Mouse (Mus musculus) E14TG2a.4 (cell line): ENCODE data around the gene Stn1.

ENCODE experiments used
- H3K27me3 ChIP-seq: 2 replicates; pipeline ENCODE4 v1.6.1; 2014; ENCODE audit warnings: low read length, control low read depth; ENCODE audit not compliant: insufficient read depth
- H3K36me3 ChIP-seq: 2 replicates; pipeline ENCODE4 v1.6.1; 2014; ENCODE audit warnings: low read length, control low read depth; ENCODE audit not compliant: insufficient read depth
- H3K4me1 ChIP-seq: replicated peaks from 2 replicates; pipeline ENCODE4 v1.6.1; 2014; ENCODE audit warnings: low read depth, low read length, control low read depth
- H3K4me3 ChIP-seq: replicated peaks from 2 replicates; pipeline ENCODE4 v1.5.1; 2014; ENCODE audit warnings: mild to moderate bottlenecking, low read length
- H3K9me3 ChIP-seq: 2 replicates; pipeline ENCODE4 v1.6.1; 2014; ENCODE audit warnings: low read length, control low read depth
- CTCF ChIP-seq: conservative IDR thresholded peaks from 2 replicates; pipeline ENCODE4 v1.5.1; 2014; ENCODE audit warnings: low read length
- NANOG ChIP-seq: IDR thresholded peaks from 2 replicates; pipeline ENCODE4 v1.6.1; 2014; ENCODE audit warnings: borderline replicate concordance, low read length, mixed read lengths
- POU5F1 ChIP-seq: IDR thresholded peaks from 2 replicates; pipeline ENCODE4 v1.6.1; 2014; ENCODE audit warnings: low read length, borderline replicate concordance

Stn1 gene

GRCm38 (mm10) chr19:47517570-47517969 is 19.7 kb downstream of the Stn1 start:
- no peak for TF ChIP-seq POU5F1
- TF ChIP-seq NANOG = no peak
- no peak for TF ChIP-seq CTCF
- peaks cover 46% of the 10 kb centered on the region for H3K4me1 ChIP-seq
- H3K27me3 ChIP-seq = no peaks in the 10 kb centered on the region
- peaks cover 64% of the 10 kb centered on the region for H3K36me3 ChIP-seq
- H3K9me3 ChIP-seq = no peaks in the 10 kb centered on the region
- no peak overlapping the region for H3K4me3 ChIP-seq

- H3K4me1 ChIP-seq = peaks cover 53% of the 10 kb centered on the region
- H3K9me3 ChIP-seq = no peaks in the 10 kb centered on the region
- H3K4me3 ChIP-seq = no peak overlapping the region
- no peaks in the 10 kb centered on the region for H3K27me3 ChIP-seq
- TF ChIP-seq CTCF = no peak
- TF ChIP-seq NANOG = no peak
- no peak for TF ChIP-seq POU5F1
- peaks cover 61% of the 10 kb centered on the region for H3K36me3 ChIP-seq
Observed at GRCm38 (mm10) chr19:47516879-47517278, 20.4 kb downstream of the Stn1 start.

GRCm38 (mm10) chr19:47515091-47515490 is 22.2 kb downstream of the Stn1 start:
- H3K4me1 ChIP-seq = peaks cover 70% of the 10 kb centered on the region
- no peaks in the 10 kb centered on the region for H3K9me3 ChIP-seq
- no peak overlapping the region for H3K4me3 ChIP-seq
- TF ChIP-seq CTCF (no peak), POU5F1 (no peak)
- peaks cover 50% of the 10 kb centered on the region for H3K36me3 ChIP-seq
- no peaks in the 10 kb centered on the region for H3K27me3 ChIP-seq

GRCm38 (mm10) chr19:47513618-47513897 is 23.7 kb downstream of the Stn1 start:
- peaks cover 62% of the 10 kb centered on the region for H3K36me3 ChIP-seq
- no peak for TF ChIP-seq CTCF
- TF ChIP-seq POU5F1 = no peak
- no peak for TF ChIP-seq NANOG
- no peaks in the 10 kb centered on the region for H3K9me3 ChIP-seq

GRCm38 (mm10) chr19:47512794-47513617 is 24.3 kb downstream of the Stn1 start:
- no peaks in the 10 kb centered on the region for H3K9me3 ChIP-seq
- peaks cover 76% of the 10 kb centered on the region for H3K4me1 ChIP-seq
- no peak for TF ChIP-seq NANOG
- no peak for TF ChIP-seq CTCF
- no peak for TF ChIP-seq POU5F1
- H3K4me3 ChIP-seq = no peak overlapping the region
- no peaks in the 10 kb centered on the region for H3K27me3 ChIP-seq
- H3K36me3 ChIP-seq = peaks cover 64% of the 10 kb centered on the region

More at GRCm38 (mm10) chr19:47513618-47513897, 23.7 kb downstream of the Stn1 start:
- peaks cover 76% of the 10 kb centered on the region for H3K4me1 ChIP-seq
- no peaks in the 10 kb centered on the region for H3K27me3 ChIP-seq
- no peak overlapping the region for H3K4me3 ChIP-seq

GRCm38 (mm10) chr19:47511958-47512357 is 25.3 kb downstream of the Stn1 start:
- H3K27me3 ChIP-seq = no peaks in the 10 kb centered on the region
- H3K4me1 ChIP-seq = peaks cover 75% of the 10 kb centered on the region
- TF ChIP-seq CTCF = no peak
- TF ChIP-seq POU5F1 = no peak
- no peak for TF ChIP-seq NANOG
- H3K36me3 ChIP-seq = peaks cover 71% of the 10 kb centered on the region
- no peaks in the 10 kb centered on the region for H3K9me3 ChIP-seq
- no peak overlapping the region for H3K4me3 ChIP-seq

- Histone ChIP-seq H3K9me3 (no peaks in the 10 kb centered on the region), H3K36me3 (peaks cover 67% of the 10 kb centered on the region), H3K27me3 (no peaks in the 10 kb centered on the region), H3K4me1 (peaks cover 72% of the 10 kb centered on the region), H3K4me3 (no peak overlapping the region)
- TF ChIP-seq NANOG (no peak), POU5F1 (no peak), CTCF (no peak)
Observed at GRCm38 (mm10) chr19:47511294-47511675, 26.0 kb downstream of the Stn1 start.

GRCm38 (mm10) chr19:47510473-47511293 is 26.6 kb downstream of the Stn1 start:
- Histone ChIP-seq H3K4me1 (peaks cover 72% of the 10 kb centered on the region), H3K4me3 (peak overlapping the region; percentile 32), H3K36me3 (peaks cover 65% of the 10 kb centered on the region), H3K9me3 (no peaks in the 10 kb centered on the region), H3K27me3 (no peaks in the 10 kb centered on the region)
- TF ChIP-seq POU5F1 (no peak), CTCF (no peak), NANOG (no peak)
